In genomic region chr9:59487331-59487730, GRCm38 (mm10) we compare ENCODE assay signal across 8 mouse cellular contexts. TPM values are rescaled to one million over a fixed set of nuclear protein-coding genes. Genes with fewer than 3 reads are reported as not detected.
DNase-seq lines count a peak whose midpoint lies in the region; ATAC-seq and TF ChIP-seq lines count a peak whose summit lies in the region.

No protein-coding gene starts in this region.

- no peak for TF ChIP-seq POLR2A in cerebellum, adult 2 months (IDR thresholded peaks at IDR 0.05; ENCODE audit: borderline replicate concordance, insufficient read depth, low read length)
- no peak for TF ChIP-seq POLR2A in spleen, adult 2 months (IDR thresholded peaks at IDR 0.05; ENCODE audit: low read depth, low read length)

- DNase-seq in cerebellum, adult 2 months = no peak
- no peak for DNase-seq in cerebellum, postnatal 14 days
- no peak for DNase-seq in spleen, adult 2 months (ENCODE audit: low read depth in 1 of 2, low spot score in 2 of 2)
- no peak for DNase-seq in spleen, postnatal 14 days (ENCODE audit: low spot score in 2 of 2)
- no peak for DNase-seq in layer of hippocampus, adult 9-10 months (ENCODE audit: low spot score)
- no peak for DNase-seq in gastrocnemius, postnatal 25 days

- no peak for TF ChIP-seq CTCF in cerebellum, adult 2 months (IDR thresholded peaks at IDR 0.05; ENCODE audit: borderline replicate concordance, insufficient read depth, low read depth, low read length)
- TF ChIP-seq CTCF in spleen, adult 2 months (IDR thresholded peaks at IDR 0.05; ENCODE audit: extremely low read depth, insufficient read depth, insufficient read length, insufficient replicate concordance) = no peak

- H3K4me1 ChIP-seq in cerebellum, adult 2 months (ENCODE audit: control insufficient read depth, insufficient read depth, low read length) = no peaks in the 10 kb centered on the region; the same call in 1 of the 2 replicates
- peaks cover 2% of the 10 kb centered on the region; the same call in 1 of the 2 replicates for H3K4me1 ChIP-seq in spleen, adult 2 months (ENCODE audit: control insufficient read depth, insufficient read depth, insufficient read length)
- H3K4me1 ChIP-seq in limb, embryonic 12.5 days (replicated peaks) = peaks cover 10% of the 10 kb centered on the region; the same call in 1 of the 2 replicates
- peaks cover 6% of the 10 kb centered on the region; the same call in 1 of the 2 replicates for H3K4me1 ChIP-seq in stomach, embryonic 16.5 days (ENCODE audit: control insufficient read depth, insufficient read depth, low read length)

- H3K4me2 ChIP-seq in limb, embryonic 12.5 days = peak overlapping the region; percentile 87
- H3K4me2 ChIP-seq in stomach, embryonic 16.5 days (ENCODE audit: low read depth, low read length) = peak overlapping the region; percentile 66

- peak overlapping the region; percentile 69 for H3K4me3 ChIP-seq in cerebellum, adult 2 months (replicated peaks; ENCODE audit: insufficient read depth, low read depth, low read length)
- no peak overlapping the region; the same call in 1 of the 2 replicates for H3K4me3 ChIP-seq in spleen, adult 2 months (ENCODE audit: extremely low read depth, insufficient read depth, insufficient read length)
- peak overlapping the region; percentile 99 for H3K4me3 ChIP-seq in limb, embryonic 12.5 days (replicated peaks)
- peak overlapping the region; percentile 100 for H3K4me3 ChIP-seq in stomach, embryonic 16.5 days (replicated peaks; ENCODE audit: low read length)

- no peak for ATAC-seq in limb, embryonic 12.5 days (ENCODE audit: insufficient number of reproducible peaks, insufficient read depth, low FRiP score, low TSS enrichment, low read depth)
- no peak for ATAC-seq in stomach, embryonic 16.5 days (ENCODE audit: insufficient read depth, low FRiP score)

- H3K27ac ChIP-seq in cerebellum, adult 2 months (ENCODE audit: insufficient read depth, low read length) = peak overlapping the region; percentile 80; the same call in 1 of the 2 replicates
- H3K27ac ChIP-seq in spleen, adult 2 months (ENCODE audit: insufficient read depth, low read length) = peak overlapping the region; percentile 96
- peak overlapping the region; percentile 100; the same call in 1 of the 2 replicates for H3K27ac ChIP-seq in limb, embryonic 12.5 days
- H3K27ac ChIP-seq in stomach, embryonic 16.5 days (ENCODE audit: low read length) = peak overlapping the region; percentile 99

- H3K27me3 ChIP-seq in cerebellum, adult 2 months (ENCODE audit: control insufficient read depth, insufficient read depth, low read length) = no peaks in the 10 kb centered on the region
- H3K27me3 ChIP-seq in spleen, adult 2 months (ENCODE audit: control insufficient read depth, insufficient read depth, low read length) = no peaks in the 10 kb centered on the region
- no peaks in the 10 kb centered on the region for H3K27me3 ChIP-seq in limb, embryonic 12.5 days
- H3K27me3 ChIP-seq in stomach, embryonic 16.5 days (ENCODE audit: control insufficient read depth, insufficient read depth, low read length) = no peaks in the 10 kb centered on the region

- H3K9me3 ChIP-seq in limb, embryonic 12.5 days = no peaks in the 10 kb centered on the region
- H3K9me3 ChIP-seq in stomach, embryonic 16.5 days (replicated peaks; ENCODE audit: control insufficient read depth, low read length) = no peaks in the 10 kb centered on the region

- H3K36me3 ChIP-seq in spleen, adult 2 months (ENCODE audit: control insufficient read depth, insufficient read depth, low read length) = no peaks in the 10 kb centered on the region
- 0 out of 2 replicates have a peak, but pooled peaks cover 6% of the 10 kb centered on the region for H3K36me3 ChIP-seq in limb, embryonic 12.5 days
- no peaks in the 10 kb centered on the region for H3K36me3 ChIP-seq in stomach, embryonic 16.5 days (ENCODE audit: control insufficient read depth, insufficient read depth, low read length)

- H3K9ac ChIP-seq in limb, embryonic 12.5 days (replicated peaks) = peak overlapping the region; percentile 99; the same call in 1 of the 2 replicates
- H3K9ac ChIP-seq in stomach, embryonic 16.5 days (ENCODE audit: low read length) = peak overlapping the region; percentile 99

RNA-seq across cellular contexts. Expression of gene Arih1, which starts 0.9 kb away (rescaled TPM):
- 53.4 and 57.2 TPM in 2 replicates for polyA plus RNA-seq in cerebellum, adult 2 months (2012; rRNA removed)
- 14.7 and 16.2 TPM in 2 replicates for polyA plus RNA-seq in spleen, adult 2 months (2012; rRNA removed)
- 23.8 and 25.3 TPM in 2 replicates for polyA plus RNA-seq in limb, embryonic 12.5 days (2016; fragmentation: Nextera tagmentation; extraction: Ambion mirVana)
- 9.5 and 12.3 TPM in 2 replicates for polyA plus RNA-seq in stomach, embryonic 16.5 days (2015; fragmentation: Nextera tagmentation; extraction: Ambion mirVana)
- total RNA-seq in gastrocnemius, postnatal 25 days (2021) = 100 to 1,000 TPM in 1 of 2 experiments, 10 to 100 TPM in 1; 90.4 to 100 TPM

RNA-seq across cellular contexts. Expression of gene Hexa, which starts 52.0 kb away (rescaled TPM):
- polyA plus RNA-seq in cerebellum, adult 2 months (2012; rRNA removed) = 39.7 and 42.9 TPM in 2 replicates
- 72.4 and 89.5 TPM in 2 replicates for polyA plus RNA-seq in spleen, adult 2 months (2012; rRNA removed)
- 49.7 and 53.0 TPM in 2 replicates for polyA plus RNA-seq in limb, embryonic 12.5 days (2016; fragmentation: Nextera tagmentation; extraction: Ambion mirVana)
- polyA plus RNA-seq in stomach, embryonic 16.5 days (2015; fragmentation: Nextera tagmentation; extraction: Ambion mirVana) = 80.9 and 87.9 TPM in 2 replicates
- 10 to 100 TPM; 21.6 to 29.0 TPM for total RNA-seq in gastrocnemius, postnatal 25 days (2021)

RNA-seq across cellular contexts. Expression of gene Tmem202, which starts 52.3 kb away (rescaled TPM):
- 1.7 and 2.3 TPM in 2 replicates for polyA plus RNA-seq in cerebellum, adult 2 months (2012; rRNA removed)
- 0.50 and 1.0 TPM in 2 replicates for polyA plus RNA-seq in spleen, adult 2 months (2012; rRNA removed)
- 0.19 TPM in 1 of 2 replicates, not detected in the other for polyA plus RNA-seq in limb, embryonic 12.5 days (2016; fragmentation: Nextera tagmentation; extraction: Ambion mirVana)
- polyA plus RNA-seq in stomach, embryonic 16.5 days (2015; fragmentation: Nextera tagmentation; extraction: Ambion mirVana) = not detected in 2 replicates
- under 1 TPM in 1 of 2 experiments, not detected in 1; 0.94 TPM for total RNA-seq in gastrocnemius, postnatal 25 days (2021)
